Mouse (Mus musculus) kidney, embryonic 15.5 days (tissue): Measurements from ENCODE around the gene Rbms2. TPM values are rescaled to one million over a fixed set of nuclear protein-coding genes. Genes with fewer than 3 reads are reported as not detected.
"Not testable (repeated sequence)": the region's sequence is repeated elsewhere in the genome, so short reads cannot be mapped to it uniquely, and the experiment has no call there.

Source experiments
- ATAC-seq: fragments of 200-750 bp; cut with Nextera tagmentation; replicated peaks from 2 replicates; pipeline ENCODE4 v1.8.0; 2017; ENCODE audit warnings: moderate TSS enrichment; ENCODE audit not compliant: low FRiP score
- H3K27ac ChIP-seq: fragments of 300-500 bp; sonication (generic); 2 replicates; pipeline ENCODE4 v1.5.1; 2015; ENCODE audit warnings: mild to moderate bottlenecking, inconsistent platforms
- H3K27me3 ChIP-seq: fragments of 300-500 bp; sonication (generic); 2 replicates; pipeline ENCODE4 v1.6.1; 2015; ENCODE audit warnings: inconsistent platforms
- H3K36me3 ChIP-seq: fragments of 300-500 bp; sonication (generic); 2 replicates; pipeline ENCODE4 v1.6.1; 2015; ENCODE audit warnings: inconsistent platforms
- H3K4me1 ChIP-seq: fragments of 300-500 bp; sonication (generic); 2 replicates; pipeline ENCODE4 v1.6.1; 2015; ENCODE audit warnings: inconsistent platforms
- H3K4me2 ChIP-seq: fragments of 300-500 bp; sonication (generic); 2 replicates; pipeline ENCODE4 v1.6.1; 2015; ENCODE audit warnings: moderate library complexity, mild to moderate bottlenecking, inconsistent platforms
- H3K4me3 ChIP-seq: fragments of 300-500 bp; sonication (generic); replicated peaks from 2 replicates; pipeline ENCODE4 v1.5.1; 2015; ENCODE audit warnings: mild to moderate bottlenecking, inconsistent platforms
- H3K9ac ChIP-seq: fragments of 300-500 bp; sonication (generic); 2 replicates; pipeline ENCODE4 v1.6.1; 2015; ENCODE audit warnings: mild to moderate bottlenecking, inconsistent platforms
- H3K9me3 ChIP-seq: fragments of 300-500 bp; sonication (generic); replicated peaks from 2 replicates; pipeline ENCODE4 v1.6.1; 2016; ENCODE audit warnings: inconsistent platforms
- WGBS: fragments of 180-500 bp; shearing (Covaris S2); methylation state at CpG from one replicate; pipeline ENCODE4 v1.1.7; 2015; ENCODE audit warnings: mixed read lengths; 5-methylcytosine and 5-hydroxymethylcytosine counted together
- polyA plus RNA-seq: library from polyadenylated mRNA; unstranded; fragments of >200 nt; fragmentation: Nextera tagmentation; extraction: Ambion mirVana; gene quantifications from 2 replicates; pipeline ENCODE4 v1.2.1, GENCODE M21; 2015

Rbms2 gene
- polyA plus RNA-seq, 1 experiment from 2014 or later, result 42.8 TPM

DNA sequence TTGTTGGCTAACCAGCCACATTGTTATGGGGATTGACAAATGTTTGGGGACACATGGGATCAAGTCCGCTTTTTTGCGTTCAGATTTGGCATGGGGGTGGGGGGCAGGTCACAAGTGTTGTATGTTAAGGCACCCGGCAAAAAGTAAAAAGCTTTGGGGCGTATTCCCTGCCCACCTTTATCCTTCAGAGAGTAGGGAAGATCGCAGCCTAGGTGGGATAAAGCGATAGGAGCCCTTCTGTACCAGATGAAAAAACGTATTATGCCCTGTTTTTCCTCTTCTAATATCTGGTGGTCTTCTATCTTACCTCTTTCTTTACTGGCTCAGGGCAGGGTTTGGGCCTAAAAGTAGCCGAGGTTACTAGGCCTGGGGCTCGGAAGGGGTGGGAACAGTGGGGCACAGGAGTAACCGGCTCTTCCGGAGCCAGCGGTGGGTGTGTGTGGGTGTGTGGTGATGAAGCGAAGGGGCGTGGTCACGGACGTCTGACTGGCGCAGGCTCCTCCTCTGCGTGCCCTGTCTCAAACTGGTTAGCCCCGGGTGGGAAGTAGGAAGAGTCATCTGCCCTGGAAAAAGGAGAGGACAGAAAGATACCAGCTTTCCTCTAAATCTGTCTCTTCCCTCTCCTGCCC is 85.6 kb downstream of the Rbms2 start:
- Histone ChIP-seq H3K27me3 (no peaks in the 10 kb centered on the region), H3K4me3 (peak overlapping the region; percentile 91), H3K36me3 (peaks cover 18% of the 10 kb centered on the region), H3K9me3 (no peaks in the 10 kb centered on the region), H3K27ac (peak overlapping the region; percentile 99), H3K4me2 (peak overlapping the region; percentile 92), H3K4me1 (peaks cover 68% of the 10 kb centered on the region), H3K9ac (peak overlapping the region; percentile 83; the same call in 1 of the 2 replicates)
- 13% methylated on average over 19 of the region's 19 CpGs for WGBS
- ATAC-seq, result peak; percentile 72

DNA sequence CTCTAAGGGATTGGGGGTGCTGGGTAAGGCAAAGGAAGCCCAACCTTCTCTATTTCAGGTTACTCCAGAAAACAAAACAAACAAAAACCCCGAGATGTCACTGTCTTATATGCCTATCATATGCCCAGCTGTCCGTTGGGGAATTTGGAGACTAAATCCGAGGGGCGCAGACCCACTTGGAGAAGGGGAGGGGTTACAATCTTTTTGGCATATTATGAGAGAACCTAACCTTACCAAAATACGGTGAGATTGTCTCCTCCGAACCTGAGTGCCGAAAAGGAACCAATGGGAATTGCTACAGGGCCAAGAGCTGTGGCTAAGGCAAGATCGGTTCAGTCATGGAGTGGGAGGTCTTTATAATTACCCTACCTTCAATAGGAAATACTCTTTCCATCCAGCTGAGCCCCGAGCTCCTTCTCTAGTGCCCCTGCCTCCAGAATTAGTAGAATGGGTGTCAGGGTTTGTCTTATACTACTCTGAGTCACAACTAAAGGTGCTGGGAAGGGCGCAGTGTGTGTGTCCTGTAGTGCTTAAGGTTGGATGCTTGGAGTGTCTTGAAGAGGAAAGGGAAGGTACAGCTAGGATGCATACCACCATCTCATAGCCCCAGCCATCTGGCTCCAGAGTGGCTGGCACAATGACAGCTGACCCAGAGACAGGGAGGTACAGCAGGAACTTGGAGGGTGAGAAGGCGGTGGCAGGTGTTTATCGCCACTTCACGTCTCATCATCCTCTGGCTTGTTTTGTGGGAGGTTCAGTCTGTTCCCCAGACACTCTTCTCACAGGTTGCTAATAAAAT is 86.4 kb downstream of the Rbms2 start:
- H3K4me3 ChIP-seq, result peak overlapping the region; percentile 91
- peak overlapping the region; percentile 99 for H3K27ac ChIP-seq
- H3K27me3 ChIP-seq, result no peaks in the 10 kb centered on the region
- 26% methylated on average over 13 of the region's 13 CpGs for WGBS
- ATAC-seq, result no peak
- H3K36me3 ChIP-seq, result peaks cover 23% of the 10 kb centered on the region
- peak overlapping the region; percentile 83 for H3K9ac ChIP-seq
- H3K4me2 ChIP-seq, result peak overlapping the region; percentile 92
- peaks cover 68% of the 10 kb centered on the region for H3K4me1 ChIP-seq
- no peaks in the 10 kb centered on the region for H3K9me3 ChIP-seq

GRCm38 (mm10) chr10:128092506-128093495 is 87.3 kb downstream of the Rbms2 start:
- Histone ChIP-seq H3K4me1 (peaks cover 64% of the 10 kb centered on the region), H3K4me2 (peak overlapping the region; percentile 92), H3K4me3 (peak overlapping the region; percentile 91), H3K27ac (peak overlapping the region; percentile 99), H3K9ac (peak overlapping the region; percentile 83), H3K36me3 (peaks cover 31% of the 10 kb centered on the region), H3K27me3 (no peaks in the 10 kb centered on the region), H3K9me3 (no peaks in the 10 kb centered on the region)
- under 1% methylated on average over 75 of the region's 88 CpGs for WGBS
- ATAC-seq, result peak; percentile 54

DNA sequence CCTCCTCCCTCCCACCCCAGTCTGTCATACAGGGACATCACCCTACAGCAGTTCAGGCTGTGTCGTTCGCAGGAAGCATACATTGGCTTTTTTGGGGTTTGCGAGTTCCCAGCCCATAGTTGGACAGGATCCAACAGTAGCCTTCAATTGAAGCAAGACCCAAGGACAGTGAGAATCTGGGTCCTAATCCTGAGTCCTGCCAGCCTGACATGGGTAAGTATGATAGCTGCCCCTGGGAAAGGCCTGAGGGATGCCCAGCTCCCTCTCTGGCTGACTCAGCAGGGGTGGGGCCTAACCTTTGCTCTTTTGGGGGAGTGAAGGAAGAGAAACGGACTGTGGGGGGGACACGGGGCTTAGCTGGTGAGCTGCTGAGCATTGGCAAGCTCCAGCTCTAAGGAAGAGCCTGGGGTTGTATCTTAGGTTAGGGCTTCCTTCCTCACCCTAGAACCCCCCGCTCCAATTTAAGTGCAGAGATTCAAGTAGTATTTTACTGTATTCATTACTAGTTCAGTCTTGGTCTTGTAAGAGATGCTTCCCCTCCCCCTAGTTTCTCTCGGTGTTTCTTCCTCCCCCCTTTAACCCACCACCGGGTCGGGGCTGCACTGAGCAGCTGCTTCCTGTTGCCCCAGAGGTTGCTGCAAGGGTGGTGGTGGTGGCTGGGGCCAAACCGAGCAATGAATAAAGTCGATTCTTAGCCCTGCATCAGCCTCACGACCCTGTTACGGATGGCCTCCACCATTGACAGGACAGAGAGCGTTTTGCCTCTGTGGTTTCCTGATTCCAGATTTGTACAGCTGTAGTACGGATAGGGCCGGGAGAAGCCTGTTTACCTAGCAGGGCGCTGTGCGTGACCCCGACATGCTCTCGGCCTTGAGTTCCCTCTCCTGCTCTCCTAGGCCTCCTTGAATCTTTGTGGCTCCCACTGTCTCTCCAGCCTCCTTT is 88.3 kb downstream of the Rbms2 start, which contains the start of gene Baz2a:
Gene Baz2a, plus strand, starts transcription at position 14 of the 942 bp plus-strand sequence.
- no peaks in the 10 kb centered on the region for H3K9me3 ChIP-seq
- ATAC-seq, result no peak; the same call in none of the 2 replicates
- peak within 1 kb of the TSS; percentile 99 for H3K27ac ChIP-seq
- WGBS, result under 1% methylated on average over 20 of the region's 20 CpGs
- H3K9ac ChIP-seq, result peak within 1 kb of the TSS; percentile 83
- peak within 1 kb of the TSS; percentile 91 for H3K4me3 ChIP-seq
- H3K4me1 ChIP-seq, result peaks cover 61% of the 10 kb centered on the region
- H3K36me3 ChIP-seq, result peaks cover 40% of the 10 kb centered on the region
- no peaks in the 10 kb centered on the region for H3K27me3 ChIP-seq
- peak within 1 kb of the TSS; percentile 92 for H3K4me2 ChIP-seq

- Histone ChIP-seq H3K4me1 (peaks cover 60% of the 10 kb centered on the region), H3K36me3 (peaks cover 50% of the 10 kb centered on the region), H3K9me3 (no peaks in the 10 kb centered on the region), H3K9ac (peak overlapping the region; percentile 83; the same call in 1 of the 2 replicates), H3K27me3 (no peaks in the 10 kb centered on the region), H3K4me2 (peak overlapping the region; percentile 92), H3K27ac (peak overlapping the region; percentile 99), H3K4me3 (peak overlapping the region; percentile 91)
- peak; percentile 63 for ATAC-seq
- 7% methylated on average over 14 of the region's 14 CpGs for WGBS
Measured at GRCm38 (mm10) chr10:128090651-128091563, 89.2 kb downstream of the Rbms2 start.

DNA sequence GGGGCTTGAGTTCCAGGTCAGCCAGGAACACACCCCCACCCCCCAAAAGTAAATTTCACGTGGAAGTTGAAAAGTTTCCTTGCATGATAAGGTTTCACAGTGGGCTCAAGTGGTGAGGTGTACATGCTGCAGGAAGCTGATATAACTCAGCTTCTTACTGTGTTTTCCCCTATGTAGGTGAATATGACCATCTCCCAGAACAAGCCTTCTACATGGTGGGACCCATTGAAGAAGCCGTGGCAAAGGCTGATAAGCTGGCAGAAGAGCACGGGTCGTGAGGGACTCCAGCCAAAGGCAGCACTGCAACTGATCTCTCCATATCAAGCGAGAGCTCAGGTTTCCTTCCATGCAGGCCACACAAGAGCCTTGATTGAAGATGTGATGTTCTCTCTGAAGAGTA is 90.3 kb downstream of the Rbms2 start:
- no peaks in the 10 kb centered on the region for H3K9me3 ChIP-seq
- H3K27ac ChIP-seq, result no peak overlapping the region
- no peak overlapping the region for H3K4me2 ChIP-seq
- no peak overlapping the region for H3K9ac ChIP-seq
- ATAC-seq, result no peak
- H3K36me3 ChIP-seq, result peaks cover 60% of the 10 kb centered on the region
- no peaks in the 10 kb centered on the region for H3K27me3 ChIP-seq
- 63% methylated on average over 5 of the region's 5 CpGs for WGBS
- H3K4me3 ChIP-seq, result no peak overlapping the region
- H3K4me1 ChIP-seq, result peaks cover 59% of the 10 kb centered on the region

- no peak overlapping the region for H3K4me3 ChIP-seq
- H3K36me3 ChIP-seq, result peaks cover 67% of the 10 kb centered on the region
- WGBS, result 94% methylated on average over 5 of the region's 5 CpGs
Measured at GRCm38 (mm10) chr10:128088181-128088580, 91.9 kb downstream of the Rbms2 start.

DNA sequence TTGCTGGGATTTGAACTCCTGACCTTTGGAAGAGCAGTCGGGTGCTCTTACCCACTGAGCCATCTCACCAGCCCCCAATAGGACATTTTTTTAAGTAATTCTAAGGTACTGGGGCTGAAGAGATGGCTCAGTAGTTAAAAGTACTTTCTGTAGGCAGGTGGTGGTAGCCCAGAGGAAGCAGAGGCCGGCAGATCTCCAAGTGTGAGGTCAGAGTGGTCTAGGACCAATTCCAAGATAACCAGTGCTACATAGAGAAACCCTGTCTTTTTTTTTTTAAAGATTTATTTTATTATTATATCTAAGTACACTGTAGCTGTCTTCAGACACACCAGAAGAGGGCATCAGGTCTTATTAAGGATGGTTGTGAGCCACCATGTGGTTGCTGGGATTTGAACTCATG is 92.9 kb downstream of the Rbms2 start:
- H3K4me3 ChIP-seq, H3K9me3 ChIP-seq, H3K4me2 ChIP-seq, H3K27me3 ChIP-seq, H3K27ac ChIP-seq, H3K9ac ChIP-seq, ATAC-seq: not testable (repeated sequence)
- H3K4me1 ChIP-seq, result peaks cover 47% of the 10 kb centered on the region
- WGBS, result 69% methylated on average over 2 of the region's 2 CpGs
- H3K36me3 ChIP-seq, result peaks cover 67% of the 10 kb centered on the region

More at GRCm38 (mm10) chr10:128088181-128088580, 91.9 kb downstream of the Rbms2 start:
- H3K9me3 ChIP-seq, result no peaks in the 10 kb centered on the region
- no peak overlapping the region for H3K27ac ChIP-seq
- no peaks in the 10 kb centered on the region for H3K27me3 ChIP-seq
- ATAC-seq, result no peak
- no peak overlapping the region for H3K4me2 ChIP-seq
- H3K9ac ChIP-seq, result no peak overlapping the region
- H3K4me1 ChIP-seq, result peaks cover 50% of the 10 kb centered on the region

GRCm38 (mm10) chr10:128086391-128086790 is 93.7 kb downstream of the Rbms2 start:
- no peak for ATAC-seq
- Histone ChIP-seq H3K27me3 (no peaks in the 10 kb centered on the region), H3K4me1 (peaks cover 47% of the 10 kb centered on the region), H3K4me2 (no peak overlapping the region), H3K9ac (no peak overlapping the region), H3K27ac (no peak overlapping the region), H3K4me3 (no peak overlapping the region), H3K9me3 (no peaks in the 10 kb centered on the region), H3K36me3 (peaks cover 67% of the 10 kb centered on the region)
- WGBS, result 75% methylated on average over 6 of the region's 6 CpGs

DNA sequence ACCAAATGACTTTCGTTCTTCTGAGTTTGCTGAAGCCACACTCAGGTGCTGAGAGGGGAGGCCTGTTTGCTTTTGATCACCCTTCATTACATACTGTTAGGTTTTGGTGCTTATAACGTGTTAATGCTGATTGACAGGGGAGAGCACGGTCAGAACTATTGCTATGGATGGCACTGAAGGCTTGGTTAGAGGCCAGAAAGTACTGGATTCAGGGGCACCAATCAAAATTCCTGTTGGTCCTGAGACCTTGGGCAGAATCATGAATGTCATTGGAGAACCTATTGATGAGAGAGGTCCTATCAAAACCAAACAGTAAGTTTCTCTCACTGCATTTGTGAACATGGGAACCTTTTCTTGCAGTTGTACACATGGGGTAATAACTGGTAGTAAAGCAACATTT is 95.9 kb downstream of the Rbms2 start:
- no peaks in the 10 kb centered on the region for H3K27me3 ChIP-seq
- peak overlapping the region; percentile 98 for H3K4me3 ChIP-seq
- H3K36me3 ChIP-seq, result peaks cover 50% of the 10 kb centered on the region
- peak overlapping the region; percentile 63 for H3K4me2 ChIP-seq
- peaks cover 36% of the 10 kb centered on the region for H3K4me1 ChIP-seq
- H3K9me3 ChIP-seq, result no peaks in the 10 kb centered on the region
- H3K9ac ChIP-seq, result peak overlapping the region; percentile 99
- no peak for ATAC-seq
- under 1% methylated on average over 3 of the region's 3 CpGs for WGBS
- H3K27ac ChIP-seq, result peak overlapping the region; percentile 88
